Mouse (Mus musculus) 416B (cell line): ENCODE data around the gene Ucn2.

Experiments
- DNase-seq: peaks from one replicate; pipeline ENCODE4 v3.0.0; 2011; ENCODE audit warnings: low read depth

Gene Ucn2

GRCm38 (mm10) chr9:108992085-108992469 lies 6.3 kb downstream of the Ucn2 start:
- no peak for DNase-seq

GRCm38 (mm10) chr9:108992620-108993361 lies 7.0 kb downstream of the Ucn2 start:
- DNase-seq = no peak

- DNase-seq = peak; percentile 43
Measured at GRCm38 (mm10) chr9:108996411-108996810, 10.6 kb downstream of the Ucn2 start.

GRCm38 (mm10) chr9:108998287-108999166 lies 12.7 kb downstream of the Ucn2 start:
- DNase-seq = no peak

GRCm38 (mm10) chr9:108999167-108999526 lies 13.3 kb downstream of the Ucn2 start:
- DNase-seq = peak; percentile 75

GRCm38 (mm10) chr9:109000726-109001125 lies 14.9 kb downstream of the Ucn2 start:
- DNase-seq = peak; percentile 85

- peak; percentile 71 for DNase-seq
Measured at GRCm38 (mm10) chr9:109003201-109003600, 17.4 kb downstream of the Ucn2 start.

- DNase-seq = no peak
Measured at GRCm38 (mm10) chr9:109007025-109007780, 21.4 kb downstream of the Ucn2 start.

- DNase-seq = no peak
Measured at GRCm38 (mm10) chr9:109008081-109008480, 22.3 kb downstream of the Ucn2 start.

- DNase-seq = no peak
Measured at GRCm38 (mm10) chr9:109008994-109009635, 23.3 kb downstream of the Ucn2 start.

- DNase-seq = peak; percentile 96
Measured at GRCm38 (mm10) chr9:109009636-109010315, 24.0 kb downstream of the Ucn2 start.

- DNase-seq = no peak
Measured at GRCm38 (mm10) chr9:109010316-109010690, 24.5 kb downstream of the Ucn2 start.

- DNase-seq = no peak
Measured at GRCm38 (mm10) chr9:109015397-109015796, 29.6 kb downstream of the Ucn2 start.

- DNase-seq = peak; percentile 40
Measured at GRCm38 (mm10) chr9:109016973-109017604, 31.3 kb downstream of the Ucn2 start.

- DNase-seq = no peak
Measured at GRCm38 (mm10) chr9:109021428-109021827, 35.6 kb downstream of the Ucn2 start.

- DNase-seq = peak; percentile 76
Measured at GRCm38 (mm10) chr9:109022866-109023685, 37.3 kb downstream of the Ucn2 start.

- DNase-seq = no peak
Measured at GRCm38 (mm10) chr9:109027521-109027920, 41.7 kb downstream of the Ucn2 start.

- DNase-seq = no peak
Measured at GRCm38 (mm10) chr9:109028421-109028820, 42.6 kb downstream of the Ucn2 start.

- DNase-seq = no peak
Measured at GRCm38 (mm10) chr9:109028919-109029318, 43.1 kb downstream of the Ucn2 start.

- DNase-seq = no peak
Measured at GRCm38 (mm10) chr9:109030312-109030711, 44.5 kb downstream of the Ucn2 start.
